Mouse (Mus musculus) embryonic facial prominence, embryonic 10.5 days (tissue): ENCODE measurements at regions not wholly inside any gene's neighbourhood (a gene's known extent, or its start where the extent isn't known, plus 50 kb on each side); places are given as distances from the start of the nearest gene placed in this dataset.

ENCODE experiments used
- DNase-seq: peaks from one replicate; pipeline ENCODE4 v3.0.0-alpha.2; 2017; ENCODE audit warnings: low spot score
- H3K27ac ChIP-seq: fragments of 300-500 bp; sonication (generic); replicated peaks from 2 replicates; pipeline ENCODE4 v1.5.1; 2016; ENCODE audit warnings: mild to moderate bottlenecking
- H3K27me3 ChIP-seq: fragments of 300-500 bp; sonication (generic); replicated peaks from 2 replicates; pipeline ENCODE4 v1.6.1; 2016; ENCODE audit warnings: low read depth, mild to moderate bottlenecking; ENCODE audit not compliant: poor library complexity, severe bottlenecking
- H3K36me3 ChIP-seq: fragments of 300-500 bp; sonication (generic); replicated peaks from 2 replicates; pipeline ENCODE4 v1.6.1; 2016; ENCODE audit warnings: mild to moderate bottlenecking, moderate library complexity
- H3K4me1 ChIP-seq: fragments of 300-500 bp; sonication (generic); 2 replicates; pipeline ENCODE4 v1.6.1; 2016
- H3K4me3 ChIP-seq: fragments of 300-500 bp; sonication (generic); 2 replicates; pipeline ENCODE4 v1.5.1; 2016; ENCODE audit warnings: mild to moderate bottlenecking, moderate library complexity
- H3K9me3 ChIP-seq: fragments of 300-500 bp; sonication (generic); 2 replicates; pipeline ENCODE4 v1.6.1; 2016; ENCODE audit warnings: mild to moderate bottlenecking
- WGBS: fragments of 180-500 bp; shearing (Covaris S2); methylation state at CpG from one replicate; pipeline ENCODE4 v1.1.7; 2016; 5-methylcytosine and 5-hydroxymethylcytosine counted together

DNA sequence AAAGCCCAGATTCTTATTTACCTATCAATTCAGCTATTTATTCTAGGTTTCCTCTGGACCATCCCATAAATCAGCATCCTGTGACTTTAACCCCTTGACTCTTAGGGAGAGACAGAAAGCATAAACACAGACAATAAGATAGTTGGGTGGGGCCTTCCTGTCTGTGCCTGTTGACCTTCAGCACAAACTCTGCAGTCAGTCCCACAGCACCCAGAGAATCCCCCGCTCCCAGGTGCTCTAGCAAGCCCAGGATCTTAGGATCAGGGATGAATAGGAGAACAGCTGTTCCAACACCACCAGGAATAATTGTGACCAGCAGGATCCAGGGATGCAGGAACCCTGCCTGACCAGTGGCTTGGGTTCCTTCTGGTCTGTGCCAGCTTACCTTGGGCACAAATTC is 107.8 kb downstream of the Basp1 start:
- WGBS = 81% methylated on average over 1 of the region's 1 CpGs
- Histone ChIP-seq H3K36me3 (no peaks in the 10 kb centered on the region), H3K27me3 (no peaks in the 10 kb centered on the region), H3K9me3 (no peaks in the 10 kb centered on the region), H3K4me1 (no peaks in the 10 kb centered on the region), H3K27ac (no peak overlapping the region), H3K4me3 (no peak overlapping the region)
- DNase-seq = no peak

DNA sequence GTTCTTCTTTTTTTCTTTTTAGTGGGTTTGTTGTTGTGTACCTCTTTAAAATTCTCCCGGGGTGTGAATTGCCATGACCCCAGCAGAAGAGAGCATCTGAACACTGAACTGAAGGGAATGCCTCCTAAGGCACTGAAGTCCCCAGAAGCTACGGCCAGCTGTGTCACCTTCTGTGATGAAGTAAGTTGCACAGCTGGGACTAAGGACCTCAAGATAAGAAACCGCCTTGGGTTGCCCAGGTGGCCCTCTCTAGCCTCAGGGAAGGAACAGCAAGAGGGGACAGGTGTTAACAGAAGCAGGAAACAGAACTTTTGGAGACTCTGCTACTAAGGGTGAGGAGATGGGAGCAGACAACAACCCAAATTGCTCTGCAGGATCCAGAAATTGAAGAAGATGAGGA is 110.2 kb downstream of the Basp1 start:
- no peak for DNase-seq
- Histone ChIP-seq H3K36me3 (no peaks in the 10 kb centered on the region), H3K4me1 (no peaks in the 10 kb centered on the region), H3K9me3 (no peaks in the 10 kb centered on the region), H3K27ac (no peak overlapping the region), H3K27me3 (no peaks in the 10 kb centered on the region), H3K4me3 (no peak overlapping the region)
- 75% methylated on average over 3 of the region's 3 CpGs for WGBS

DNA sequence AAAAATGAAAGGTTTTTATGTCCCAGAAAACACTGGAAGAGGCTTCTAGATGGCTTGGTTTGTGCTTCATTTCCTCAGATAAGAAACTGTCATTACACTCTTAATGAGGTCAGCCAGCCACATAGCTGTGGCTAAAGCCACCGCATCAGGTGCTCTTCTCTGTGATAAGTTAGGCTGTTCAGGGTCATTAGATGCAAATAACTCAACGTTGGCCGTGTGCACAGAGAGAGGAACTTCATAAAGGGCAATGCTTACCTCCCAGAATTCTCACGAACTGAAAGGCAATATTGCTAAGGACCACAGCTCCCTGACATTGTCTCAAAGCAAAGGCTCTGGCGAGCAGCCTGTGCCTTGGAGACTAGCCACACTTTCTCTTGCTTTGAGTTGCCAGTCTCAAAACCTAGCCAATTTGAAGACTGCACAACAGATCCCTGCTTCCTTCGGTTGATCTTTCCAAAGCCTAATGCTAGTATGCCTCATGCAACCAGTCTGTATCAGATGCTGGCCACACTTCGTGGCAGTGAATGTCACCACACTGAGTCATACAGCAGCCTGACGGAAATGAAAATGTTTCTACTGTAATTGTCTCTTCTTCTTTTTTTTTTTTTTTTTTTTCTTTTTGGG is 110.8 kb downstream of the Basp1 start:
- H3K36me3 ChIP-seq = no peaks in the 10 kb centered on the region
- H3K4me1 ChIP-seq = no peaks in the 10 kb centered on the region
- no peak for DNase-seq
- no peak overlapping the region for H3K4me3 ChIP-seq
- no peaks in the 10 kb centered on the region for H3K27me3 ChIP-seq
- WGBS = 78% methylated on average over 8 of the region's 8 CpGs
- H3K9me3 ChIP-seq = no peaks in the 10 kb centered on the region
- no peak overlapping the region for H3K27ac ChIP-seq

DNA sequence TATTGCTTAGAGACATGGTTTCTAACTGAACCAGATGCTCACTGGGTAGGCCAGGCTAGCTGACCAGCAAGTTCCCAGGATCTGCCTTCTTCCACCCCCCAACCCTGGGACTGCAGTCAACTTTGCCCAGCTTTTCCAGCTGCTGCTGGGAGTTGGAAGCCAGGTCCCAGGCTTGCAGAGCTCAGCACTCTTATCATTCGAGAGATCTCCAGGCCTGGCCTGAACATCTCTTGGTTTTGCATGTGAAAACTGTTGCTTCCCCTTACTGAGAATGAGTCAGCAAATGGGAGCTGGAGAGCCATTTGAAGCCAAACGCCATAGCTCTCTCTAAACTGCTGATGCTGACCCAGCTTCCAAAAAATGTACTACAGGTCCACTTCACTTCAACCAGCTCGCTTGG is 111.8 kb downstream of the Basp1 start:
- no peaks in the 10 kb centered on the region for H3K4me1 ChIP-seq
- no peak for DNase-seq
- H3K9me3 ChIP-seq = no peaks in the 10 kb centered on the region
- H3K27me3 ChIP-seq = no peaks in the 10 kb centered on the region
- WGBS = 66% methylated on average over 3 of the region's 3 CpGs
- no peak overlapping the region for H3K27ac ChIP-seq
- no peak overlapping the region for H3K4me3 ChIP-seq
- H3K36me3 ChIP-seq = no peaks in the 10 kb centered on the region

DNA sequence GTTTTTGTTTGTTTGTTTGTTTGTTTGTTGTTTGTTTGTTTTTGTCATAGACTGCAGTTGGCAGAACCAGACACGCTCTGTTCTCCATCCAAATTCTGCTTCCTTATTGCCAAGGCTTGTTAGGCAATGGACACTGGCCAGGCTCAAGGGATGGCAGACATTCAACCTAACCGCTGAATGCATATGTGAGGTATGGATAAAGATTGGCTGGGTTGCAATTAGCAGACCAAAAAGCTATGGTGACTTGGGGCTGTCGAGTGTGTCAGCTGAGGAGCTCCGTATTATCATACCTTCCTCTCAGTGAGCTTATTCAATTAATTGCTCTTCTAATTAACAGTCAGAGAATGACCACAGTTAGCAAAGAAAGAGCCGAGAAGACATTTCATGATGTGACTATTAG is 116.3 kb downstream of the Basp1 start:
- Histone ChIP-seq H3K27ac (no peak overlapping the region), H3K4me1 (no peaks in the 10 kb centered on the region), H3K36me3 (no peaks in the 10 kb centered on the region), H3K9me3 (no peaks in the 10 kb centered on the region), H3K27me3 (no peaks in the 10 kb centered on the region), H3K4me3 (no peak overlapping the region)
- WGBS = 82% methylated on average over 5 of the region's 5 CpGs
- DNase-seq = no peak

DNA sequence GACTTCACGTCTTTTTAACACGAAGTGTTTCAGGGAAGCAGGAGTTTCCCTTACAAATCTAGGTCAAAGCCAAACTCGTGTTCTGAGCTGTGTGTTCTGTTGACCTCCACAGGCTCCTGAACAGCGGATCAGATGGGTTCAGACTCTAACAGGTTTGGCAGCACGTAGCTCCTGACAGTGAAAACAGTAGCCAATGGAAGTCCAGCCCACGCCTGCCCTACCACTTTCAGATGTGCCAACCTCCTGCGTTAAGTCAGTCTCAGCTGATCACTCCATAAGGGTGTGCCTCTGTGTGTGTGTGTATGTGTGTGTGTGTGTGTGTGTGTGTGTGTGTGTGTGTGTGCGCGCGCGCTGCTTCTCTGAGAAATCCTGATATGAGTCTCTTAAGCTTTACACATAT is 116.8 kb downstream of the Basp1 start:
- DNase-seq = no peak
- H3K27me3 ChIP-seq = no peaks in the 10 kb centered on the region
- no peaks in the 10 kb centered on the region for H3K9me3 ChIP-seq
- H3K4me3 ChIP-seq = no peak overlapping the region
- H3K27ac ChIP-seq = no peak overlapping the region
- no peaks in the 10 kb centered on the region for H3K36me3 ChIP-seq
- H3K4me1 ChIP-seq = no peaks in the 10 kb centered on the region
- 92% methylated on average over 11 of the region's 11 CpGs for WGBS

DNA sequence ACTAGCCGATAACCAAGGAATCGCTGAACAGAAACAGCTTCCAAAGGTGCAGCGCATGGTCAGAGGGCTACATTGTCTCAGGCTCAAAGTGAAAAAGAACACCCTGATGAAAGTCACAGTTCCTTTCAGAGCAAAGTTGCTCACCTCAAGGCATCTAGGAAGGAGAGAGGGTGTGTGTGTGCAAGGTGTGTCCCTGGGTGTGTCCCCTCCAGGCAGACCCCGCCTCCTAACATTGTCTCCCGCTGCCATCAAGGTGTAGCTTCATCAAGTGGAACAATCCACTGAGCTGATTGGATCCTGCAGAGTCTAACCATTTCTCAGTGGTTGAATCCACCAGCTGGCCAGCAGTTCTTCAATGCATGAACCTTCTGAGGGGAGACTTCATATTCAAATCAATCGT is 117.8 kb downstream of the Basp1 start:
- 91% methylated on average over 6 of the region's 6 CpGs for WGBS
- no peak overlapping the region for H3K27ac ChIP-seq
- H3K4me3 ChIP-seq = no peak overlapping the region
- H3K27me3 ChIP-seq = no peaks in the 10 kb centered on the region
- DNase-seq = no peak
- H3K36me3 ChIP-seq = no peaks in the 10 kb centered on the region
- H3K4me1 ChIP-seq = no peaks in the 10 kb centered on the region
- H3K9me3 ChIP-seq = no peaks in the 10 kb centered on the region

DNA sequence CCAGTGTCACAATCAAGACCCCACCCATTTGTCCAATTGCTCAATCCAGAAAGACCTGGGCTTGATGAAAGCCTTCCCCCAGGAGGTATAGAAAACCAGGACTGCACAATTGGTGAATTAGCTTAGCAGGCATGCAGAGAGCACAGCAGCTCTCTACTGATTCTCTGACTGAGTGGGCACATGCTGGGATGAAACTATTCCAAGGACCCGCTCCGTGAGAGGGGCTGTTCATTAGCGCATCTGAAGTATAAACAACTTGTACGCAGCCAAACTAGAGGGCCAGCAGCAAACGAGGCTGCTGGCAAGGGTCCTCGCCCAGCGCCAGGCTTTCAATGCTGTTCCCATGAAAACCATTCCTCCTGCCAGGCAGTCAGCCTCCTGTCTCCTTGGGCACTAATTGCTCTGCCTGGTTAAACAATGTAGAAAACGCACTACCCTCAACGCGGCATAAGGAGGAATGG is 122.3 kb downstream of the Basp1 start:
- WGBS = 63% methylated on average over 10 of the region's 10 CpGs
- DNase-seq = no peak

DNA sequence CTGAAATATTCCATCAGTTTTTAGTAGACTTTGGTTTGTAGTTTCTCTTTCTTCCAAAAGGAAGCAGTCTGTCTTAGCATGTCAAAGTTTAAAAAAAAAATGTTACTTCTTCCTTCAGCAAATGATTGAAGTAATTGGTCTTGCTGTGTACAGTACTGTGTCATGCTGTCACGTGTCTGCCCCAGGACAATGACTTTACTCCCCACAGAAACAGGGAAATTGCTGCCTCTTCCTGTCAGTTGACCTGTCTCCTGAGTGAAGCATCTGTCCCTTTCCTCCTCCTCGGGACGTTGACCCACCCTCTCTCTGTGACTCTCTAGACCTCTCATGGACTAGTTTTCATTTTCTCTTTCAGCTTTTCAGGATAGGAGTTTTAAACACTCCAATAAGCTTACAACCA is 125.7 kb downstream of the Basp1 start:
- no peak overlapping the region for H3K4me3 ChIP-seq
- no peak for DNase-seq
- H3K9me3 ChIP-seq = no peaks in the 10 kb centered on the region
- H3K27me3 ChIP-seq = no peaks in the 10 kb centered on the region
- 46% methylated on average over 3 of the region's 3 CpGs for WGBS
- peaks cover 14% of the 10 kb centered on the region for H3K4me1 ChIP-seq
- H3K36me3 ChIP-seq = no peaks in the 10 kb centered on the region
- no peak overlapping the region for H3K27ac ChIP-seq

More for the DNA sequence above, 122.3 kb downstream of the Basp1 start:
- Histone ChIP-seq H3K4me1 (no peaks in the 10 kb centered on the region), H3K4me3 (no peak overlapping the region), H3K27me3 (no peaks in the 10 kb centered on the region), H3K36me3 (no peaks in the 10 kb centered on the region), H3K9me3 (no peaks in the 10 kb centered on the region), H3K27ac (no peak overlapping the region)

DNA sequence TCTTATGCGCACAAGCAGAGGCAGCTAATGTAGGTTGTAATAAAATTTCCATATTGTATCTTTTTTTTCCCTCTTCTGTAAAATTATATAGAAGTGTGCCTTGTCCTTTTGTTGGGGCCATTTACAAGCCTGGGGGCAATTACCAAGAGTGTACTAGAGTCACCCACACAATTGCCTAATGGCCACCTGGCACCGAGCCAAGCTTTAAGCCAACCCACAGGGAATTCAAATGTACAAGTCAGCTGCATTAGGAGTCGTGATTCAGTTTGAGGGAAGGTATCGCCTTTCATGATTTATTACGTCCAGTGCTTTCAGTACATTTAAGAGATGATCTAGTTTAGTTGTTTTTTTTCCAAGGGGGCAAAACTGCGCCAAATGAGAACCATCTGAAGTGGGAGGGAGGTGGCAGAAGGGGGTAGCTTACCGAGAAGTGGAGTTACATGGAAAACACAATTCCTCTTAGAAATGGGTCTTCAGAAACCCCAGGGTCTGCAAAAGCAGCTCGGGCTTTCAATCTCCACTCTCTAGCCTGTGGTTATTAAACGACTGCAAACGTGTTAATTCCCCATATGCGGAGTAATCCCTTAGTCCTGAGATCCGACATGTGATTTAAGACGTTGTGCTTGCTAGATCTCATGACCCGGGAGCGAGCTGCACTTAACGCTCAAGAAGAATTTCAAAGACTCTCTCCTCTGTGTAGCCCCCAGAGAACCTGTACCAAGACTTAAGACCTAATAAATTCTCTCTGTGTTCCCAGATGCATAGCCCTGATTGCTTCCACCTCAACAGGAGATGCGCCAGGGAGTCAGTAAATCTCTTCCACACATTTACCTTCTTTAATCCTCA is 129.0 kb downstream of the Basp1 start:
- Histone ChIP-seq H3K4me3 (no peak overlapping the region), H3K9me3 (no peaks in the 10 kb centered on the region), H3K36me3 (no peaks in the 10 kb centered on the region), H3K27me3 (no peaks in the 10 kb centered on the region), H3K27ac (no peak overlapping the region), H3K4me1 (peaks cover 14% of the 10 kb centered on the region)
- peak; percentile 68 for DNase-seq
- WGBS = 66% methylated on average over 17 of the region's 17 CpGs

DNA sequence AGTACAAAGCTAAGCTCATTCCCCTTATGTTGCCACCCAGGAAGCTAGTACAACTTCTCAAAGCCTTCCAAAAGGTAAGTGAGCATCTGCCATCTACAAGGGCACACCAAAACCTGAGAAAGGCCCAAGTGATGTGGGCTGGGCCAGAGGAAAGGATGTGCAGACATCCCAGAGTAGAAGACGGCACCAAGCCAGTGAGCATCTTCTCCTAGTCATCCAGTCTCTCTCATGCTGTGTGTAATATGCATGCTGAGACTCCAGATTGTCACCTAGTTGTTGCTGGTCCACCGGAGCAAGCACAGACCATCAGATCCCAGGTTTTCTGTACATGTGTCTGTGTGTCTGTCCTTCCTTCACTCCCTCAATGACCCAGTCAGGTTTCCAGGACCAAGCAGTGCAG is 129.9 kb downstream of the Basp1 start:
- Histone ChIP-seq H3K27ac (no peak overlapping the region), H3K9me3 (no peaks in the 10 kb centered on the region), H3K4me3 (no peak overlapping the region), H3K36me3 (no peaks in the 10 kb centered on the region), H3K4me1 (peaks cover 14% of the 10 kb centered on the region), H3K27me3 (no peaks in the 10 kb centered on the region)
- DNase-seq = no peak
- WGBS = 89% methylated on average over 2 of the region's 2 CpGs

DNA sequence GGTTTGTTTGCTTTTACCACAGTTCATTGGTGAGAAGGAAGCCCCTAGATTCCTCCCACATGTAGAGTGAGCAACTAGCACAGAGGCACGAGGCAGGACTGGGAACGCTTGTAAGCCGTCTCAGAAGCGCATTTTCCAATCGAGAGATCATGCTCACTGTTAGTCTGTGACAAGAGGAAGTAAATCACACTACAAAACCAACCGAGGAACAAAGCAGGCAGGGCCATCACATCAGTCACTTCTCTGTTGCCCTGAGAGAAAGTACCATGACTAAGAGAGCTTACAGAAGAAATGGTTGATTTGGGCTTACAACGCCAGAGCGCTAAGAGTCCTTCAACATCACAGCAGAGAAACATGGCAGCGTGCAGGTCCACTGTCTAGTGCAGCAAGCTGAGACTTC is 131.2 kb downstream of the Basp1 start:
- Histone ChIP-seq H3K27me3 (no peaks in the 10 kb centered on the region), H3K27ac (no peak overlapping the region), H3K4me1 (peaks cover 14% of the 10 kb centered on the region), H3K4me3 (no peak overlapping the region), H3K9me3 (no peaks in the 10 kb centered on the region), H3K36me3 (no peaks in the 10 kb centered on the region)
- DNase-seq = no peak
- 88% methylated on average over 9 of the region's 9 CpGs for WGBS

DNA sequence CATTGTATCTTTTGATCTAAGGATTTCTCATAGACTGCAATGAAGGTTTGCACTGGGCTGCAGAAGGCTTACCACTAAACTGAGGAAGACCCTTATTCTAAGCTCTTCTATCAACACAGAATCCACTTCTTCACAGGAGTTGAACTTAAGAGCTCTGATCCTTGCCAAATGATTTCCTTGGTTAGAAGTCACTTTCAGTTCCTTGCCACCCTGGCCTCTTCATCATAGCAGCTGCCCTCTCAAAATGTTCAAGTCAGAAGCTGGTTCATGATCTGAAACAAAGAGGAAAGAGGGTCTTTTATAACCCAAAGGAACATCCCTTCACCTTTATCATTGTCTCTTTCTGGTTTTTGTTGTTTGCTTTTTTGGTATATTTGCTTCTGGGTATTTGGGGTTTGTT is 131.6 kb downstream of the Basp1 start:
- DNase-seq = no peak
- H3K27ac ChIP-seq = no peak overlapping the region
- H3K9me3 ChIP-seq = no peaks in the 10 kb centered on the region
- no peaks in the 10 kb centered on the region for H3K36me3 ChIP-seq
- no peak overlapping the region for H3K4me3 ChIP-seq
- no peaks in the 10 kb centered on the region for H3K27me3 ChIP-seq
- peaks cover 14% of the 10 kb centered on the region for H3K4me1 ChIP-seq
